Mouse (Mus musculus) neutrophil, adult 59 days (primary cell): ENCODE data around the gene Als2cl. TPM values are rescaled to one million over a fixed set of nuclear protein-coding genes. Genes with fewer than 3 reads are reported as not detected.

ENCODE experiments used
- total RNA-seq, 2 experiments: library from RNA; stranded (reverse); gene quantifications; 1 replicate in 1 of 2; 2 replicates in 1 of 2; pipeline ENCODE4 v1.2.4; 2023

Gene Als2cl
- 1 to 10 TPM in 1 of 2 experiments, under 1 TPM in 1; 0.60 to 2.2 TPM for total RNA-seq

GRCm38 (mm10) chr9:110879191-110879920 is at the start of gene Als2cl:
Gene Als2cl, plus strand, starts transcription at chr9:110879870.

GRCm38 (mm10) chr9:110834411-110834810 is 45.3 kb upstream of the Als2cl start, which contains the start of gene Prss45:
Gene Prss45, plus strand, starts transcription at chr9:110834588.

GRCm38 (mm10) chr9:110844206-110844605 is 35.5 kb upstream of the Als2cl start, which contains the start of gene Prss46:
Gene Prss46, plus strand, starts transcription at chr9:110844506.

GRCm38 (mm10) chr9:110857781-110858472 is 21.7 kb upstream of the Als2cl start, which contains the start of gene Prss50:
Gene Prss50, plus strand, starts transcription at chr9:110857967.

GRCm38 (mm10) chr9:110879998-110880561 is 410 bp downstream of the Als2cl start, which contains the start of gene Tmie:
Gene Tmie, minus strand, starts transcription at chr9:110880113.

GRCm38 (mm10) chr9:110916786-110917185 is 37.1 kb downstream of the Als2cl start, which contains the start of gene Fam240a:
Gene Fam240a, minus strand, starts transcription at chr9:110916861.

GRCm38 (mm10) chr9:110945926-110946325 is 66.3 kb downstream of the Als2cl start, which contains the start of gene Tdgf1:
Gene Tdgf1, minus strand, starts transcription at chr9:110946158.

Other genes with a start within 250 kb of the Als2cl start
- 100 to 1,000 TPM; 290 to 330 TPM for gene Nbeal2, start 225.7 kb upstream of the Als2cl start, total RNA-seq
- gene Ccdc12, start 223.4 kb upstream of the Als2cl start, total RNA-seq = 100 to 1,000 TPM; 147 TPM
- not detected for gene Myl3, start 138.0 kb upstream of the Als2cl start, total RNA-seq
- gene Pth1r, start 132.7 kb upstream of the Als2cl start, total RNA-seq = under 1 TPM; 0.44 to 0.56 TPM
- gene Prss42, start 81.7 kb upstream of the Als2cl start, total RNA-seq = not detected
- gene Prss44, start 65.9 kb upstream of the Als2cl start, total RNA-seq = not detected
- not detected for gene Prss43, start 53.2 kb upstream of the Als2cl start, total RNA-seq
- gene Prss45, start 45.3 kb upstream of the Als2cl start, total RNA-seq = not detected
- not detected for gene Prss46, start 35.4 kb upstream of the Als2cl start, total RNA-seq
- gene Prss50, start 21.9 kb upstream of the Als2cl start, total RNA-seq = 1 to 10 TPM in 1 of 2 experiments, not detected in 1; 2.2 TPM
- not detected for gene Tmie, start 243 bp downstream of the Als2cl start, total RNA-seq
- gene Fam240a, start 37.0 kb downstream of the Als2cl start, total RNA-seq = not detected
- gene Tdgf1, start 66.3 kb downstream of the Als2cl start, total RNA-seq = not detected
- not detected for gene Lrrc2, start 71.7 kb downstream of the Als2cl start, total RNA-seq
- gene Rtp3, start 110.7 kb downstream of the Als2cl start, total RNA-seq = not detected
- over 10,000 TPM in 1 of 2 experiments, 1,000 to 10,000 TPM in 1; 9,814 to 12,462 TPM for gene Ltf, start 139.4 kb downstream of the Als2cl start, total RNA-seq
- 100 to 1,000 TPM; 102 to 151 TPM for gene Ccrl2, start 177.6 kb downstream of the Als2cl start, total RNA-seq
- 100 to 1,000 TPM in 1 of 2 experiments, 10 to 100 TPM in 1; 96.5 to 107 TPM for gene Lrrfip2, start 237.7 kb downstream of the Als2cl start, total RNA-seq